Mouse (Mus musculus): ENCODE data around the gene Tcaf2. TPM values are rescaled to one million over a fixed set of nuclear protein-coding genes. Genes with fewer than 3 reads are reported as not detected.

The Tcaf2 gene
- total RNA-seq, 2 experiments from 2014 or later, result 4.4 to 4.5 TPM

DNA sequence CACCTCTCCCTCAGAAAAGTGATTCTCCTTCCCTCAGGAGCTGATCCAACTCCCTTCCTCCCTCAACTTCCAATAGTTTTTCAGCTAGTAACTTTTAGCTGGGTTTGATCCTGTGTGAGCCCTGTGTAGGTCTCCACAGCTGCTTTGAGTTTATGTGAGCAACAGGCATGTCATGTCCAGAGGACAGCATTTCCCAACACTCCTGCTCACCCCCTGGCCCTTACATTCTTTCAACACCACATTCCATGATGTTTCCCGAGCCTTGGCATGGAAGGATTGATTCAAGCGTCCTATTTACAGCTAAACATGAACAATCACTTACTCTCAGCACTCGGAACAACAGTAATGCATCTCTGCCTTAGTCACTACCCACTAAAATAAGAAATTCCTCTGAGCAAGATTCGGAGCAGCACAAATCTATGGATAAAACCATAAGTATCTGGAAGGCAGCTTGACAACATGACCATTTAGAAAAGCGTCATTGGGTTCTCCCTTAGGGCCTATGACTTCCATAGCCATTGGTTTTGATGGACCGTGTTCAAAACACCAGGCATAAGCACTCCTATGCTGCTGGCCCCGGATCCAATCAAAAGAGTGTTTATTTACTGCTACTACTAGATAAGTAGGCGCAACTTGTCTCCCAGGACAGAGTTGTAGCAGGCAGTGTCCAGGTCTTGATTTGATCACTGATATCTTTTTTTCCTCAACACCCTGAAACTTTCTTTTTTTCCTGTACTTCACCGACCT is 62.1 kb downstream of the Tcaf2 start:
- DNase-seq, result no peak
- intact Hi-C loops (cut with DNase I), result loop anchor here (1.0 to 10.0 kb wide), 6 partner anchors 121 to 821 kb away; partner anchors contain the start of genes Tas2r126 and Zyx

DNA sequence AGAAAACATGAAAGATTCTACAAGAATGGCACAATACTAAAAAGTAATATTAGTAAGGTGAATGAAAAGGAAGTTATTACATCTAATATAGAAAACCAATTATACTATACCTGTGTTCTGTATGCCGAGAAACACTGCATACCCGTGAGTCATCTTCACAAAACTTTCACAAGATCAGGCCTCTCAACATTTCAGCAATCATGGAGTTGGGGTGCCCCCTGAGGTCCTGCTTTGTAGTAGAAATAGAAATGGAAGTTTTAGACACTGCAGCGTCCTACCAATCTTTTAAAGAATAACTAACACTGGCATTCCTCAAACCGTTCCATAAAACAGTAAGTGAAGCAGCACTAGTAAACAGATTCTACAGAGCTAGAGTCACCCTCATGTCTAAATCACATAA is 66.4 kb downstream of the Tcaf2 start:
- intact Hi-C loops (cut with DNase I), result loop anchor here (5.0 kb wide), 1 partner anchor 41 kb away; no protein-coding TSS in a partner anchor
- DNase-seq, result no peak

DNA sequence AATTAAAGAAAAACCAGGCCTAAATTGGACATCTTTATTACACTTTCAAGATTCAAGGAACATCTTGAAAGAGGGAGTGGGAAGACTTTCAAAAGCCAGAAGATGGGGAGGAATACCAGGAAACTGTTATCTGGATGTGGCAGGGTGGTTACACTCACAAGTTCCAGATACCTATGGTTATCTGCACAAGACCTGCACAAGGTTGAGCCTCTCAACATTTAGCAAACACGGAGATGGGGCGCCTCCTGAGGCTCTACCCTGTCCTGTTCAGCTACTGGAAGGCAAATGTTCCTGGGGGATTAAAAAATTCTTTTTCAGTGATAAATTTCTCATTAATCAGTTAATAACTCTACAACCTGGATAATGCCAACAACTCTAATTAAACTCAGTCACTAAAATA is 67.6 kb downstream of the Tcaf2 start:
- no peak for DNase-seq
- intact Hi-C loops (cut with DNase I), result loop anchor here (5.0 kb wide), 1 partner anchor 40 kb away; no protein-coding TSS in a partner anchor

Other genes starting within 250 kb of the Tcaf2 start
- not detected for gene Tas2r143, start 245.0 kb downstream of the Tcaf2 start, total RNA-seq (2021)
- gene Tas2r135, start 239.8 kb downstream of the Tcaf2 start, total RNA-seq (2021), result under 1 TPM in 1 of 2 experiments, not detected in 1; 0.39 TPM
- gene Tas2r126, start 210.7 kb downstream of the Tcaf2 start, total RNA-seq (2021), result not detected
- gene Olfr458, start 180.1 kb downstream of the Tcaf2 start, total RNA-seq (2021), result not detected
- gene Olfr457, start 168.9 kb downstream of the Tcaf2 start, total RNA-seq (2021), result not detected
- gene Olfr456, start 158.0 kb downstream of the Tcaf2 start, total RNA-seq (2021), result not detected
- gene Olfr455, start 97.7 kb downstream of the Tcaf2 start, total RNA-seq (2021), result not detected
- not detected for gene Tcaf3, start 47.6 kb downstream of the Tcaf2 start, total RNA-seq (2021)
- gene Tcaf1, start 64.8 kb upstream of the Tcaf2 start, total RNA-seq (2021), result 10 to 100 TPM; 18.1 to 18.6 TPM
- gene Olfr453, start 94.1 kb upstream of the Tcaf2 start, total RNA-seq (2021), result not detected
- gene Olfr38, start 111.2 kb upstream of the Tcaf2 start, total RNA-seq (2021), result not detected
- not detected for gene Olfr452, start 139.8 kb upstream of the Tcaf2 start, total RNA-seq (2021)
- not detected for gene Olfr450, start 166.7 kb upstream of the Tcaf2 start, total RNA-seq (2021)
- gene Olfr449, start 189.1 kb upstream of the Tcaf2 start, total RNA-seq (2021), result not detected
- gene Olfr448, start 245.2 kb upstream of the Tcaf2 start, total RNA-seq (2021), result not detected

Measured in heart, postnatal 14 days (tissue).